Mouse (Mus musculus): ENCODE measurements around the gene Baiap2l1.

Gene Baiap2l1

GRCm38 (mm10) chr5:144223899-144224816 is 133.8 kb downstream of the Baiap2l1 start:
- DNase-seq (ENCODE audit: low spot score) = no peak

- peak; percentile 95 for DNase-seq (ENCODE audit: low spot score)
These were observed 134.4 kb downstream of the Baiap2l1 start, which contains the start of gene Tecpr1 for GRCm38 (mm10) chr5:144223503-144223862. Tecpr1 (minus strand) TSS chr5:144223615.

GRCm38 (mm10) chr5:144222811-144223502 is 135.0 kb downstream of the Baiap2l1 start:
- DNase-seq (ENCODE audit: low spot score) = peak; percentile 62

- DNase-seq (ENCODE audit: low spot score) = peak; percentile 19
These were observed 136.6 kb downstream of the Baiap2l1 start for GRCm38 (mm10) chr5:144221305-144221704.

GRCm38 (mm10) chr5:144219936-144220335 is 138.0 kb downstream of the Baiap2l1 start:
- no peak for DNase-seq (ENCODE audit: low spot score)

GRCm38 (mm10) chr5:144219306-144219705 is 138.6 kb downstream of the Baiap2l1 start:
- DNase-seq (ENCODE audit: low spot score) = no peak

- DNase-seq (ENCODE audit: low spot score) = no peak
These were observed 139.9 kb downstream of the Baiap2l1 start for GRCm38 (mm10) chr5:144218061-144218460.

- no peak for DNase-seq (ENCODE audit: low spot score)
These were observed 141.9 kb downstream of the Baiap2l1 start for GRCm38 (mm10) chr5:144215992-144216391.
